Mouse (Mus musculus) adrenal gland, postnatal 14 days (tissue): ENCODE results near the gene Msi2. TPM values are rescaled to one million over a fixed set of nuclear protein-coding genes. Genes with fewer than 3 reads are reported as not detected.

Source experiments
- DNase-seq: peaks from one replicate; pipeline ENCODE4 v3.0.0; 2021; ENCODE audit warnings: mixed read lengths
- total RNA-seq: library from RNA; stranded (reverse); gene quantifications from 2 replicates; pipeline ENCODE4 v1.2.3, GENCODE M21; 2021

Msi2 gene
- total RNA-seq, 1 experiment from 2014 or later, result 181 TPM

DNA sequence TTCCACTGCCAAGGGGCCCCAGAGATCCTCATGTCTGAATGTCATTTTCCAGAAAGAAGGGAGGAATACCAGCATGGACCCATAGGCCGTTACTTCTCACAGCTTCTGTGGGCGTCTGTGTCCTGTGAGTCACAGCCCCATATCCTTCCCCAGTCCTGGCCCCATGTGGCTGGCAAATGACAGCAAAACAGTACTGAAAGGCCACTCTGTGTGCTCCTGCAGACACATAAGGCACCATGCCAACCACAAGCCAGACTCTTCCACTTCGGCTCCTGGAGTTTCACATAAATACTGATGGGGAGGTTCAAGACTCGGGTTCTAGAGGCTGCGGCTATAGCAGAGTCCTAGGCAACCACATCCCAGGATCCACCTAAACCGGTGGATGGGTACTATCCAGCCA, 128.7 kb downstream of the Msi2 start:
- DNase-seq, result no peak

- DNase-seq, result no peak
Observed at GRCm38 (mm10) chr11:88588688-88589210, 129.6 kb downstream of the Msi2 start.

- no peak for DNase-seq
Observed at GRCm38 (mm10) chr11:88587710-88588109, 130.6 kb downstream of the Msi2 start.

GRCm38 (mm10) chr11:88585880-88586279, 132.4 kb downstream of the Msi2 start:
- no peak for DNase-seq

- DNase-seq, result no peak
Observed at GRCm38 (mm10) chr11:88585171-88585632, 133.1 kb downstream of the Msi2 start.

DNA sequence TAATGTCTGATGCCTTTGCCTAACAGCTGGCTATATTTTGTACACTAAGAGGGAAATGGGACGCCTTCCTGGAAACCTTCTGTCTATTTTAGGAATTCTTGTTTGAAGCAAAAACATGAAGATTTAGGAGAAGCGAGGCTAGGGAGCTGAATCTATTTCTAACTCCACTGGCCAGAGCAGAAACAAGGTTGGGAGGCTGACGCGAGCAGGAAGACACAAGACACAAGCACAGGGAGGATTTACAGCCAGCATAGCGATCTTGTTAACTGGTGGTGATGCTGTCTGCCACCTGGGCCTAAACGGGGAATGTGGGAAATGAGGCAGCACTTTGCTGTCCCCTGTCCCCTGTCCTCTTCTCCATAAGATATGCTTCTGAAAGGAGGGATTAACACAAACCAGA, 134.4 kb downstream of the Msi2 start:
- DNase-seq, result no peak

- DNase-seq, result no peak
Observed at GRCm38 (mm10) chr11:88583259-88583833, 135.0 kb downstream of the Msi2 start.

GRCm38 (mm10) chr11:88582781-88583180, 135.5 kb downstream of the Msi2 start:
- no peak for DNase-seq

DNA sequence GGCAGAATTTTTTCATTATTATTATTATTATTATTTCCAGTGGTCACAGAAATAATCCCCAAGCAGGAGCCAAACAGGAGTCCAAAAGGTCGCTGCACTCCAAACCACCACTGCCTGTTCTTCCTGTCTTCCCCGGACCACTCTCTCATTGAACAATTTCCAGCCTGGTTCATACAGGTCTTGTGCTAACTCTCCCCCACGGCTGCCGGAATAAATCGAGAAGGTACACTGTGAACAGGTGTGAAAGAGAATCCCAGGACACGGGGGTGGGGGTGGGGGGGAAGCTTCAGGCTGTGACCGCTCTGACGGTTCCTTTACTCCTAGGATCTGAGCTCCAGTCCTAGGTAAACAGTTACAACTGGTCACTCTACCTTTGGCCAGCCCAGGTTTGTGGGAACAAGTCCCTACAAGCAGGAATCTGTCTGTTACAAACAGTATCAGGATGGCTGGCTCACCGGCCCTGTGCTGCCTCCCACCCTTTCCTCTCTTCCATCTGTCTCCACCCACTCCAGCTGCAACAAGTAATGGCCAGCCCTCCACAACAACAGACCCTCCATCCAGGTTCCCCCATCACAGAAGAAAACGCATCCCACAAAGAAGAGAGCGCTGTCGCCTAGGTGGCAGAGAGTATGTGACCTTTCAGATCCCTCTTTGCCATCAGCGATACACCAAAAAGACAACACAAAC, 136.1 kb downstream of the Msi2 start:
- no peak for DNase-seq

DNA sequence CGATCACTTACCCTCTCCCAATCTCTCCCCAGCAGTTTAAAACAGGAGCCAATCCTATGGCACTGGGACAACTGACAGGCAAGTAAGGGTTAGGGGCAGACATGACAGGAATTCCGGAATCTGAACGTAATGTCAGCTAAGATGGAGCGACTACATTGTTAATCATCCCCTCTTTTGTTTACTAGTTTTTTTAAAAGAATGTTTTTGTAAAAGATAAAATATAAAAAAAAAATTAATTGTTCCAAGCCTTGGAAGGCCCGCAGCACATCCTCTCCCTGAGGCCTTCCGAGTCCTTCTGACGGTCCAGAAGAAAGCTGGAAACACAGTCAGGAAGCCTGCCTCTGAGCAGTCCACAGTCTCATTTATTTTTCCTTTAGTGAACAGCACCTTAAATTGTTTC, 136.9 kb downstream of the Msi2 start:
- DNase-seq, result no peak

DNA sequence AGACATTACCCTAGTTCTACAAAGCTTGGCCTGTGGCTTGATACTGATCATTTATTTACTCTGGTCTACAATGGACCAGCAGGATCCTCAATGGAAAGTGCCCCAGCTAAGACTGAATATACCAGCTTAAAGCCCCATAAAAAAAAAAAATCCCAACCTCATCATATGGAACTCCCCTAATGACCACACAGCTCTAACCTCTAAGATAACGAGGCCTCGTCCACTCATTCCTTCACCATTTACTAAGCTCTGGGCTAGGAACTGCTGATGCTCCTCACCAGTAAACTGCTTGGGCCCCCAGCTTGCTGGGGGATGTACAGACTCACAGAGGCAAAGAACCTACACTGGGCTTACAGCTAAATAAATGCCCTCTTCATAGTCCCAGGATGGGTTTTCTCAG, 139.6 kb downstream of the Msi2 start:
- no peak for DNase-seq

- DNase-seq, result no peak
Observed at GRCm38 (mm10) chr11:88577076-88577475, 141.2 kb downstream of the Msi2 start.

DNA sequence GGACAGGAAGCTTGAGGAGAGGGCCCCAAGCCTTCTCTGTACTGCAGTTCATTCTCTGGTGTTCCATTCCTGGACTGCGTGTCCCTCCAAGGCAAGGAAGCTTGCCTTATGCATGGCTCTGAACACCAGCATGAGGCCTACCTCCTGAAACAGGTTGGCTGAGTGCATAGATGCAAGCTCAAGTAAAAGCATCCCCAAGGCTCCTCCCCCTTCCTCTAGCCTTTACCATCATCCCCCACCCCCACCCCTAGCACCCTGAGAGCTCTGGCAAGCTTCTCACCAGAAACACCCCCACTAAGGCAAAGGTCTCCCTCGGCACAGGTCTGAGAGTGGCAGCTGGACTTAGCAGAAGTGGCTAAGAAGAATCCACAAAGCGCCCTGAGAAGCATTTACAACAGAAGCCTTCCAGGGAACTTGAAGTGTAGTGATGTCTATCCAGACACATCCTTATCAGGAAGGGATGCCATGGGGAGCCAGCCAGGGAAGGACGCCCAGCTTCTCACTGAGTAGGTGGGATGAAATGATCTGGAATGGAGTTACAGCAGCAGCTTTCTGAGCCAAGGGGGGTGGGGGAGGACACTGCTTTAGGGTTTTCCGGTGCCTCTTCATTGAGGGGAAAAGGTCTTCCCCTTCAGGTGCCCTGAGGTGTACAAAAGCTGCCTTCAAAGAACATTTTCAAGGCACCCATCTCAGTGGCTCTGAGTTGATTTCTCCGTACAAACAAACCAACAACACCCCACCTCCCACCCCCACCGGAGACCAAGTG, 141.9 kb downstream of the Msi2 start:
- DNase-seq, result no peak

GRCm38 (mm10) chr11:88574575-88575360, 143.5 kb downstream of the Msi2 start:
- no peak for DNase-seq

GRCm38 (mm10) chr11:88573013-88573412, 145.3 kb downstream of the Msi2 start:
- no peak for DNase-seq

- no peak for DNase-seq
Observed at GRCm38 (mm10) chr11:88572461-88572860, 145.9 kb downstream of the Msi2 start.

DNA sequence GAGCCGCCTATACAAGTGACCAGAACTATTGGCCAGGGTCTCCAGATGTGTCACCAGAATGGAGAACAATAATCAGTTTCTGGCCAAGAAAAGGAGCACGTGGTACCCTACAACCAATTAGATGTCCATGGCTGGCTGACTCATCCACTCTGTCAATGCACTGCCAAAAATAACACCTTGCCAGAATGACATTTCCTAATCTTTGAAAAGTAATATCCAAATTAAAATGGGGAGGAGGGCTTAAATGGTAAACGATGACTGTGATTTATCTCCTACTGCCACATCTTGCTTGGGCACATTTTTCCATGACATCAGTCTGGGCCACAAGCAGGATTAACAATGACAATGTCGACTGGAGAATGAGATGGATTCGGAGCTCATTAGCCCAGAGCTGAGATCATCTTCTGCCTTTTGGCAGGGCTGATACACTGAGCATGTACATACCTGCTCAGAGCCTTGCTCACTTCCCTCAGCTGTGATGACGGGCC, 147.6 kb downstream of the Msi2 start:
- peak; percentile 36 for DNase-seq

- DNase-seq, result no peak
Observed at GRCm38 (mm10) chr11:88566613-88567606, 151.4 kb downstream of the Msi2 start.

- no peak for DNase-seq
Observed at GRCm38 (mm10) chr11:88564810-88565209, 153.5 kb downstream of the Msi2 start.

GRCm38 (mm10) chr11:88564363-88564762, 153.9 kb downstream of the Msi2 start:
- DNase-seq, result no peak

GRCm38 (mm10) chr11:88561191-88561590, 157.1 kb downstream of the Msi2 start:
- DNase-seq, result no peak
